Mouse (Mus musculus) limb, embryonic 15.5 days (tissue): ENCODE measurements around the gene Palmd. TPM values are rescaled to one million over a fixed set of nuclear protein-coding genes. Genes with fewer than 3 reads are reported as not detected.

ENCODE experiments used
- ATAC-seq: fragments of 200-750 bp; cut with Nextera tagmentation; 2 replicates; pipeline ENCODE4 v1.8.0; 2017; ENCODE audit warnings: low read depth, moderate TSS enrichment; ENCODE audit not compliant: insufficient number of reproducible peaks, low FRiP score, low TSS enrichment
- H3K27ac ChIP-seq: fragments of 300-500 bp; sonication (generic); 2 replicates; pipeline ENCODE4 v1.5.1; 2015; ENCODE audit warnings: moderate library complexity, mild to moderate bottlenecking, inconsistent platforms
- H3K27me3 ChIP-seq: fragments of 300-500 bp; sonication (generic); 2 replicates; pipeline ENCODE4 v1.6.1; 2015; ENCODE audit warnings: inconsistent platforms
- H3K36me3 ChIP-seq: fragments of 300-500 bp; sonication (generic); 2 replicates; pipeline ENCODE4 v1.6.1; 2015; ENCODE audit warnings: inconsistent platforms
- H3K4me1 ChIP-seq: fragments of 300-500 bp; sonication (generic); 2 replicates; pipeline ENCODE4 v1.6.1; 2015; ENCODE audit warnings: inconsistent platforms
- H3K4me2 ChIP-seq: fragments of 300-500 bp; sonication (generic); 2 replicates; pipeline ENCODE4 v1.6.1; 2015; ENCODE audit warnings: mild to moderate bottlenecking, inconsistent platforms
- H3K4me3 ChIP-seq: fragments of 300-500 bp; sonication (generic); 2 replicates; pipeline ENCODE4 v1.5.1; 2015; ENCODE audit warnings: mild to moderate bottlenecking, inconsistent platforms
- H3K9ac ChIP-seq: fragments of 300-500 bp; sonication (generic); 2 replicates; pipeline ENCODE4 v1.6.1; 2015; ENCODE audit warnings: inconsistent platforms
- H3K9me3 ChIP-seq: fragments of 300-500 bp; sonication (generic); 2 replicates; pipeline ENCODE4 v1.6.1; 2016; ENCODE audit warnings: inconsistent platforms
- WGBS: fragments of 180-500 bp; shearing (Covaris S2); methylation state at CpG from one replicate; pipeline ENCODE4 v1.1.7; 2015; 5-methylcytosine and 5-hydroxymethylcytosine counted together
- polyA plus RNA-seq: library from polyadenylated mRNA; unstranded; fragments of >200 nt; fragmentation: Nextera tagmentation; extraction: Ambion mirVana; gene quantifications from 2 replicates; pipeline ENCODE4 v1.2.1, GENCODE M21; 2015

The Palmd gene
- polyA plus RNA-seq, 1 experiment from 2014 or later = 15.8 TPM

DNA sequence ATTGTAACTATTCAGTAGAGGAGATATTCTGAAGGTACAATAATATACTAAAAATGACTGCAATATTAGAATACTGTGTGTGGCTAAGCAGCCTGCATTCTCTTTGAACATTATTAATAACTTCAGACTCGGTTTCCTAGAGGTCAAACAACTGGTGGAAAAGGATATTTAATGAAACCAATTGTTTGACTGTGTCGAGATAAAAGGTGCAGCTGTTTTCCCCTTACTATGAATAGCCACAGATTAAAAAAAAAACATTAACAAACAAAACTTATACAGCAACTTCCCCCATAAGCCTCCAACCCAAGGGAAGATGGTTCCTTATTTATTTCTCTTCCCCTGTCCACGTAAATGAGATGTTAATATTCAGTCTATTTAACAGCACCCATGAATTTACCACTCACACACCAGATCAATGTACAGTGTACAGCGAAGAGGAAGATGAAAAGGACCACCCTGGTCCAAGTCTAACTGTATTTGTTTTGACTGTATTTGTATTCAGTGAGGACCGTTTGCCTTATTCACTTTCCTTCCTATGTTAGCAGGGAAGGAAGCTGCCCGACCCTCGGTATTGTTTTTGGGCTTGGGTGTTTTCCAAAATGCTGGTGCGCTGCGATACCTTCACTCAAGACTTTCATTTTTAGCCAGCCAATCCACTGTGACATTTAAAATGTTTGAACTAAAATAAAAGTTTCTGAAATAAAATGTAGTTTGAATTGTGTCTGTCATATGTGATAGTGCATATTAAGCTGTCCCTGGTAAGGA, 13.2 kb upstream of the Palmd start:
- H3K4me3 ChIP-seq = no peak overlapping the region
- H3K9ac ChIP-seq = no peak overlapping the region
- ATAC-seq = no peak
- no peak overlapping the region for H3K27ac ChIP-seq
- H3K27me3 ChIP-seq = no peaks in the 10 kb centered on the region
- H3K9me3 ChIP-seq = no peaks in the 10 kb centered on the region
- H3K36me3 ChIP-seq = no peaks in the 10 kb centered on the region
- 78% methylated on average over 9 of the region's 9 CpGs for WGBS
- peaks cover 3% of the 10 kb centered on the region; the same call in 1 of the 2 replicates for H3K4me1 ChIP-seq
- no peak overlapping the region for H3K4me2 ChIP-seq

DNA sequence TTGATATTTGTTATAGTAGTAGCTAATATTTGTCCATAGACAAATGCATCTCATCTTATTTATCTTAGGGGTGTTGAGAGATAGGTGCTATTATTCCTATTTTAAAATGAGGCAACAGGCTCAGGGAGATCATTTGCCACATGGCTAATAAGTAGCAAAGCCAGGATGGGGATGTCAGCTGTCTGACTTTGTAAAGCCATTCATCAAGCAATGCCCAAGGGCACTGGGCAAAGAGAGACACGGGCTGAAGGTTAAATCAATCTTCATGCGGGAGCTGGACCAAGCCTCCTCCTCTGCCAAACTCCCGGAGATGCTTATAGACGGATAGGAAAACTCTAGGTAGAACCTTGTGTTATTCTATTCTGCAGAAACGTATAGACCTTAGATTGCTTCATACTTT, 999 bp upstream of the Palmd start:
- peaks cover 13% of the 10 kb centered on the region; the same call in 1 of the 2 replicates for H3K4me1 ChIP-seq
- no peaks in the 10 kb centered on the region for H3K36me3 ChIP-seq
- H3K4me2 ChIP-seq = no peak overlapping the region
- H3K4me3 ChIP-seq = no peak overlapping the region
- H3K27me3 ChIP-seq = no peaks in the 10 kb centered on the region
- H3K27ac ChIP-seq = no peak overlapping the region
- WGBS = 64% methylated on average over 5 of the region's 5 CpGs
- ATAC-seq = no peak
- no peaks in the 10 kb centered on the region for H3K9me3 ChIP-seq
- H3K9ac ChIP-seq = no peak overlapping the region

DNA sequence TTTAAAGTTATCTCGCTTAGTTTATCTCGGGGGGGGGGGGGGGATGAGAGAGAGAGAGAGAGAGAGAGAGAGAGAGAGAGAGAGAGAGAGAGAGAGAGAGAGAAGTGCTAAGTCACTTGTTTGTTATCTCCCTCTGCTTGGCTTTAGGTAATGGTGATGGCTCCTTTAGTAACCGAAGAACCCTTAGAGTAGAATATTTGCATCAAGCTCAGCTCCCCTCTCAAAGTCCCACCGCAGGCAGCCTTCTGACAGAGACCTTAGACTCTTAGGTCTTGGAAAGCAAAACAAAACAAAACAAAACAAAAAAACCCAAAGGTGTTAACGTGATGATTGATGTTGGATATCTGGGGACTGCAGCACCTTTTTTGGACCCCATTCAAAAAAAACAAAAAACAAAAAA, 216 bp upstream of the Palmd start:
- Histone ChIP-seq H3K27me3 (no peaks in the 10 kb centered on the region), H3K9ac (no peak overlapping the region), H3K4me3 (peak overlapping the region; percentile 41), H3K27ac (peak overlapping the region; percentile 43; the same call in 1 of the 2 replicates), H3K36me3 (no peaks in the 10 kb centered on the region), H3K4me2 (peak overlapping the region; percentile 57), H3K9me3 (no peaks in the 10 kb centered on the region), H3K4me1 (peaks cover 17% of the 10 kb centered on the region)
- WGBS = 26% methylated on average over 3 of the region's 5 CpGs
- no peak for ATAC-seq

DNA sequence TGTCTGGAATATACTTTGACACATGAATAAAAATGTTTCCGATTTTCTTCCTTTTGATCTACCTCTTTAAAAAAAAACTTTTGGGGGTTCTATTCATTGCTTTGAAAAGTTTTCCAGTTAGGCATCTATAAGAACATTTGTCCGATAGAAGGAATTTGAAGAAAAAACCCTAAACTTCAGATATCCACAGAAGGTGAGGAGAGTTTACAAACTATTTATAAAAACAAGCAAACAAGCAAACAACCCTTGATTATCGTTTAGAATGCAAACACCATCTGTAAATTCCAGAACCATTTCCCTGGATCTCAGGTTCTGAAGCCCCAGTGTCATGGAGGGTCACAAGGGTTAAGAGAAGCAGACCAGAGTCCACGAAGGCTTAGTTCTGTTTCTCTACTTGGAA, 820 bp downstream of the Palmd start, which contains the start of gene 4930455H04Rik:
Gene 4930455H04Rik (plus strand): TSS at position 301 of the 400 bp plus-strand sequence.
- H3K27ac ChIP-seq = peak within 1 kb of the TSS; percentile 54

DNA sequence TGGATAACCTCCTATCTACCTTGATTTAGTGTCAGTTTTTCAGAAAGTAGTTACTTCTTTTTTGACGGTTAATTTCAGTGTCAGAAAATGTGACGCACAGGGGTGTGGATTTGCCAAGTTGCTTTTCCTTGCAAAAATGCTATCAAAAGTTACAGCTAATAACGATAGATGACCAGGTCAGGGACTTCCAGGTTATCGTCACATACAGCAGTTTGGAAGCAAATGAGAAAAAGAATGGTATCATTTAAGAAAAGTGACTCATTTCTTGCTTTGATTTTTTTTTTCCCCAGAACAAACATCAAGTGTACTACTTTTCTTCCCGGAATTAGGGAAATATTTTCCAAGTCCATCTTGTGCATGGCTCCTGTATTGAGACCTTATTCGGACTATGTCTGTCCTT, 1.4 kb downstream of the Palmd start:
- H3K27me3 ChIP-seq = no peaks in the 10 kb centered on the region
- no peak overlapping the region for H3K9ac ChIP-seq
- no peak overlapping the region for H3K27ac ChIP-seq
- peaks cover 17% of the 10 kb centered on the region for H3K4me1 ChIP-seq
- no peaks in the 10 kb centered on the region for H3K9me3 ChIP-seq
- 0 out of 2 replicates have a peak overlapping the region, but pooled peaks have one; percentile 26 for H3K4me2 ChIP-seq
- no peaks in the 10 kb centered on the region for H3K36me3 ChIP-seq
- H3K4me3 ChIP-seq = peak overlapping the region; percentile 19
- WGBS = 66% methylated on average over 6 of the region's 6 CpGs
- no peak for ATAC-seq

More for the DNA sequence above, 820 bp downstream of the Palmd start, which contains the start of gene 4930455H04Rik:
- ATAC-seq = no peak
- peaks cover 17% of the 10 kb centered on the region for H3K4me1 ChIP-seq
- H3K9ac ChIP-seq = peak within 1 kb of the TSS; percentile 26; the same call in 1 of the 2 replicates
- H3K27me3 ChIP-seq = no peaks in the 10 kb centered on the region
- H3K9me3 ChIP-seq = no peaks in the 10 kb centered on the region
- peak within 1 kb of the TSS; percentile 41 for H3K4me3 ChIP-seq
- no peaks in the 10 kb centered on the region for H3K36me3 ChIP-seq
- peak within 1 kb of the TSS; percentile 57 for H3K4me2 ChIP-seq
- WGBS = 50% methylated on average over 4 of the region's 4 CpGs

DNA sequence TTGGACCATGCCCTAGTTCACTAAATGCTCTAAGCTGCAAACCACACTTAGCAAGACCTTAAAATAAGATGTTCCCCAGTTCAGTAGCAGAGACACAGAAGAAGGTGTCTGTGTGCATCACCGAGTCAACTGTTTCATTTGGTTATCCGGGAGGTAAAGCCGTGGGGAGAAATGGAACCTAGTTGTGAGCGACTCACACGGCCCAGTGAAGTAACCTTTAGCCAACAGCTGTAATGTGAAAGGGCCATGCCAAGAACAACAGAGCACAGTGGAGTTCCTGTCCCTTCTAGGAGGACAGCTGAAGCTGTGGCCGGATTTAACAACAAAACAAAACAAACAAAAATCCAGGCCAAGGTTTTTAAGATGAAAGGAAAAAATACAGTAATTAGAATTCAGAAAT, 2.0 kb downstream of the Palmd start:
- Histone ChIP-seq H3K4me2 (peak overlapping the region; percentile 26), H3K27ac (peak overlapping the region; percentile 54), H3K9me3 (no peaks in the 10 kb centered on the region), H3K4me3 (peak overlapping the region; percentile 19), H3K36me3 (no peaks in the 10 kb centered on the region), H3K4me1 (peaks cover 17% of the 10 kb centered on the region), H3K27me3 (no peaks in the 10 kb centered on the region), H3K9ac (no peak overlapping the region)
- ATAC-seq = no peak
- WGBS = 38% methylated on average over 6 of the region's 6 CpGs

DNA sequence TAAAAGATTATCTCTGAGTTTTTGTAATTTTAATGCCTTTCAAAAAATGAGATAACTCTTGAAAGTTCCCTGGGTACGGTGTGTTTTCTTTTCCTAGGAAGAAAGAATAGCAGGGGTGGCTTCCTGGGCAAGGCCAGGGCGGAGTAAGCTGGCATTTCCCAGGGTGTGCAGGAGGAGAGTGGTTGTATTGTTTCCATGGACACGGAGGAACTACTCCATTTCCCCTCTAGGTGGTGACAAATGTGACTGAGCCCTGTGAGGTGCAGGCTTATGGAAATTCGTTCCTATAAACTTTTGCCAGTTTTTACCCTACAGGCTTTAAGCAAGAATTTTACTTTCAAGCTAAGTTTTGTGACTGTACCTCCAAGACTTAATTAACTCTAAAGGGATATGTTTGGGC, 2.6 kb downstream of the Palmd start:
- WGBS = 23% methylated on average over 4 of the region's 4 CpGs
- Histone ChIP-seq H3K4me3 (no peak overlapping the region), H3K4me1 (peaks cover 17% of the 10 kb centered on the region), H3K9me3 (no peaks in the 10 kb centered on the region), H3K36me3 (no peaks in the 10 kb centered on the region), H3K27me3 (no peaks in the 10 kb centered on the region), H3K9ac (no peak overlapping the region), H3K4me2 (no peak overlapping the region), H3K27ac (no peak overlapping the region)
- no peak for ATAC-seq

DNA sequence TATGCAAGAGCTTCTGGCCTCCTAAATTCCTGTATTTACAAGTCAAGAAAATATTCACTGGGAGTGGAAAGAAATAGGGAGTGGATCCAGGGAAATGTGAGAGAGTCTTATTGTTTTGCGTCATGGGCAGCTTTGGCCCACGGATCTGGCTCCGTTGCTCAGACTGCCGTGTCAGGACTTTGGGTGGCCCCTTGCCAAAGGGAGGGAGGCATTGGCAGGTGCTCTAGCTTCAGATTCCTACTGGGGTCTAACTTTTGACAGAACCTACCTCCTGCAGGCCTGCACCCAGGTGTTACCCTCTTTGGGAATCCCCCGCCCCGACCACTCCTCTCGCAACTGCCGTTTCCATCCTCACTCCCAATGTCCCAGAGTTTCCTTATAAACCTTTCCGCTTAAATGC, 4.4 kb downstream of the Palmd start:
- Histone ChIP-seq H3K27ac (peak overlapping the region; percentile 28; the same call in 1 of the 2 replicates), H3K4me2 (no peak overlapping the region), H3K9ac (no peak overlapping the region), H3K36me3 (no peaks in the 10 kb centered on the region), H3K4me1 (peaks cover 17% of the 10 kb centered on the region), H3K4me3 (no peak overlapping the region), H3K27me3 (no peaks in the 10 kb centered on the region), H3K9me3 (no peaks in the 10 kb centered on the region)
- ATAC-seq = peak; percentile 53; the same call in 1 of the 2 replicates
- WGBS = 57% methylated on average over 9 of the region's 9 CpGs

DNA sequence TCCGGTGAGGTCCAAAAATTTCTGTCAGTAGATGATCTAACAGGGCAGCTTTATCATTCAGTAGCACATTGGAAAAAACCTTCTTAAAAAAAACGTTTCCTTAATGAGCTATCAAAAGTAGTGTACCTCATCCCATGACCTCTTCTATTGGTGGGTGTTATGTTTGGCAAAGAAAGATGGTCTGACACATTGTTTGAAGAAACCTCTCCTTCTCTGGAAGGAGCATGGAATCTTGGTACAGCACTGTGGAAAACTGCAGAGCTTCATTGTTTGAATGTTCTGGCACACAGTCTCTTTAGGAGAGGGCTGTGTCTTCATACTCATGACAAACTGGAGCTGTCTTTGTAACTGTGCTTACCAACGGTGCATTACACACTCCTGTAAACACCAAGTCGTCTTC, 5.6 kb downstream of the Palmd start:
- Histone ChIP-seq H3K4me1 (peaks cover 14% of the 10 kb centered on the region), H3K36me3 (no peaks in the 10 kb centered on the region), H3K27me3 (no peaks in the 10 kb centered on the region), H3K4me3 (no peak overlapping the region), H3K4me2 (no peak overlapping the region), H3K9ac (no peak overlapping the region), H3K27ac (no peak overlapping the region), H3K9me3 (no peaks in the 10 kb centered on the region)
- ATAC-seq = no peak
- 61% methylated on average over 4 of the region's 4 CpGs for WGBS

DNA sequence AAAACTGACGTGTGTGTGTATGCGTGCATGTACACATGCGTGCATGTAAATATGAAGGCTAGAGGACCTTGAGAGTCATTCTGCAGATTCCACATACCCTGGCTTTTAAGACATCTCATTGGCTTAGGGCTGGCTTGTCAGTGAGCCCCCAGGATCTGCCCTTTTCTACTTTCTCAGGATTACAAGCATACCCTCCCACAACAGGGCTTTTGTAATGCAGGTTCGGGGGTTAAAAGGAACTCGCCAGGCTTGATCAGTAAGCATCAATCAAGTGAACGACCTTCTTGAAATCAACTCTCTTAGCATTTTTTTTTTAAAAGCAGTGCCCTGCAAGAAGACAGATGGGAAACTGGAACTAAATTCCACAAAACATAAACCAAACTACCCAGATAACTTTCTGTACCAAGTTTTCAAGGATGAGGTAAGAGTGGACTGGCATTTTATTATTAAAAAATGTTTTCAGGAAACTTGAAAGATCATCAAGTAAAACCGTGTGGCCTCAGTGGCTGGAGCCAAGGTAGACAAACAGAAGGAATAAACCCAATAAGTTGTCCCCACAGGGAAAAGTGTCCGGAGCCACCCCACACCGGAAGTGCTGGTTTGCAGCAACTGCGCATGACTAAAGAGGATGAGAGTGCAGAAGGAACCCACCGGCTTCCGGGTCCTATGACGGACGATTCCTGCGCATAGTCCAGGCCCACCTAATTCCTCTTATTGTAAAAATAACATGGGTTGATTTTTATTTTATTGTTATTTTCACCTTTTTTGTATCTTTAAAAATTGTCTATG, 7.2 kb downstream of the Palmd start:
- no peak overlapping the region for H3K4me2 ChIP-seq
- H3K27me3 ChIP-seq = no peaks in the 10 kb centered on the region
- WGBS = 75% methylated on average over 15 of the region's 15 CpGs
- H3K9me3 ChIP-seq = no peaks in the 10 kb centered on the region
- H3K4me3 ChIP-seq = no peak overlapping the region
- H3K27ac ChIP-seq = no peak overlapping the region
- no peak overlapping the region for H3K9ac ChIP-seq
- H3K4me1 ChIP-seq = peaks cover 13% of the 10 kb centered on the region
- no peaks in the 10 kb centered on the region for H3K36me3 ChIP-seq
- ATAC-seq = no peak

DNA sequence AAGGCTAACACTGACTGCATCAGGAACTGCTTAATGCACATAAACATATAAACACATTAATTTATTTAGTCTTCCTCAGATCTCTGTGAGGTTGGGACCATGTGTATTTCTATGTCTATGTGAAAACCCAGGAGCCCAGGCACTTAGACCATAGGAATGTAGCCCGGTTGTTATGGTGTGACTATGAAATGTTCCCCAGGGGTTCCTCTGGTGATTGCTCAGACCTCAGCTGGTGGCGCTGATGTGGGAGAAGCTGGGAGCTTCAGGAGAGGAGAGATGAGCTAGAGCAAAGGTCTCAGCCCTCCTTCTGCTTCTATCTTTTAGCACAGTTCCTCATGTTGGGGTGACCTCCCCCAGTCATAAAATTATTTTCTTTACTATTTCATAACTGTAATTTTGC, 8.4 kb downstream of the Palmd start:
- no peaks in the 10 kb centered on the region for H3K9me3 ChIP-seq
- no peaks in the 10 kb centered on the region for H3K36me3 ChIP-seq
- H3K4me3 ChIP-seq = no peak overlapping the region
- H3K4me2 ChIP-seq = no peak overlapping the region
- ATAC-seq = no peak
- H3K9ac ChIP-seq = no peak overlapping the region
- H3K27me3 ChIP-seq = no peaks in the 10 kb centered on the region
- no peak overlapping the region for H3K27ac ChIP-seq
- peaks cover 10% of the 10 kb centered on the region for H3K4me1 ChIP-seq
- 72% methylated on average over 2 of the region's 2 CpGs for WGBS

DNA sequence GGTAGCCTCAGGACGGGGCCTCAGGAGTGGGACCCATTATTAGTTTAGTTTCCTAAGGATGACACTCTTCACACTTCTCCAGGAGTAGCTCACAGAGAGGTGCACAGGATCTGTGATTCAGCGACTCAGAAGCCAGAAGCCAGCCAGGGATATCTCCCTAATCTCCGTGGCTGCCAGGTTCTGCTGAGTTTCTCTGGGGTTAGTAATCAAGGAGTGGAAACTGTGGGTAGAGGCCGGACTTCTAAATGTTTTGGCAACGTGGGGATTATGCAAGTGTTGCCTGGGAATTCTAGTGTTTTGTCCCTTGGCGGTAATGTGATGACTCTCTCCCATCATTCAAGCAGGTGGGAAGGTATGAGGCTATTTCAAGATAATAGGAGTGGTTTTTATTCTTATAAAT, 13.7 kb downstream of the Palmd start:
- no peak overlapping the region for H3K27ac ChIP-seq

More for the DNA sequence above, 13.7 kb downstream of the Palmd start:
- no peaks in the 10 kb centered on the region for H3K4me1 ChIP-seq
- no peak overlapping the region for H3K4me3 ChIP-seq
- no peak for ATAC-seq
- no peaks in the 10 kb centered on the region for H3K27me3 ChIP-seq
- H3K4me2 ChIP-seq = no peak overlapping the region
- 61% methylated on average over 6 of the region's 6 CpGs for whole genome bisulfite sequencing
- H3K36me3 ChIP-seq = no peaks in the 10 kb centered on the region
- no peaks in the 10 kb centered on the region for H3K9me3 ChIP-seq
- H3K9ac ChIP-seq = no peak overlapping the region
